Mouse (Mus musculus) megakaryocyte-erythroid progenitor cell, adult 5-6 weeks (primary cell): ENCODE measurements around the gene Tsg101. TPM values are rescaled to one million over a fixed set of nuclear protein-coding genes. Genes with fewer than 3 reads are reported as not detected.
A peak's percentile ranks its signal among the peaks of the same experiment; 100 is the strongest.
"Not testable (repeated sequence)": the region's sequence is repeated elsewhere in the genome, so short reads cannot be mapped to it uniquely, and the experiment has no call there.

Experiments
- ATAC-seq: replicated peaks from 2 replicates; pipeline ENCODE4 v1.8.0; 2016; ENCODE audit warnings: mild to moderate bottlenecking, inconsistent platforms; ENCODE audit not compliant: severe bottlenecking, poor library complexity, low FRiP score, low TSS enrichment
- total RNA-seq, 2 experiments: library from RNA; stranded (forward) in 1 of 2; stranded (reverse) in 1 of 2; fragments of 200-1000, 215-1000 nt in 1 of 2; fragments of >200 nt in 1 of 2; fragmentation: Nextera tagmentation in 1 of 2; gene quantifications; 2 replicates each; pipeline ENCODE4 v1.2.3; 2014 to 2017

Gene Tsg101
- total RNA-seq (2014; fragmentation: Nextera tagmentation) (69.9 and 95.9 TPM in 2 replicates), total RNA-seq (2017) (42.1 and 79.1 TPM in 2 replicates)

DNA sequence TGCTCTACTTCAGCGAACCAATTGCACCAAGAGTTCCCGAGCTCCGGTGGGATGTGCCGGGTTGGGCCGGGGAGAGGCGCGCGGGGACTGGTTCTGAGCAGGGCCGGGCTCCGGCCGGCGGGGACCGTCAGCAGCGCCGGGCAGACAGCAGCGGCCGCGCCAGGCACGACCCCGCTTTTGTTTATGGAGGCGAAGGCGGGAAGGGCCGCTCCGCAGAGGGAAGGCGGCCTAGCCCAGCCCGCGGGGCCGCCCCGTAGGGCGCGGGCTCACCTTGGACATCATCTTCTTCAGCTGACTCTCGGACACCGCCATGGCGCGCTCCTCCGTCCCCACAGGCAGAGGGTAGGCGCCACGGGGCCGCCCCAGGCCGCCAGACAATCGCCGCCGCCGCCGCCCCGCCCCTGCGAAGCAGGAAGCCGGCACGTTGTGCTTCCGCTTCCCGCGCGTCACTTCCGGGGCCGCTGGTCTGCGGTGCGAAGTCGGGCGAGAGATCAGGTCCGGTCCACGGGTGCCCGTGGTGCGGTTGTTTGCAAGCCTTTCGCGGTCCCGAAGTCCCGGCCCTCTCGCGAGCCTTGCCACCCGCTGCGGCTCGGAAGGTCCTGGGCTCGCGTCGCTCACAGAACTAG is at the start of gene Tsg101:
Tsg101 (minus strand) TSS at position 419 of the 626 bp plus-strand sequence.
- ATAC-seq: peak; percentile 89

DNA sequence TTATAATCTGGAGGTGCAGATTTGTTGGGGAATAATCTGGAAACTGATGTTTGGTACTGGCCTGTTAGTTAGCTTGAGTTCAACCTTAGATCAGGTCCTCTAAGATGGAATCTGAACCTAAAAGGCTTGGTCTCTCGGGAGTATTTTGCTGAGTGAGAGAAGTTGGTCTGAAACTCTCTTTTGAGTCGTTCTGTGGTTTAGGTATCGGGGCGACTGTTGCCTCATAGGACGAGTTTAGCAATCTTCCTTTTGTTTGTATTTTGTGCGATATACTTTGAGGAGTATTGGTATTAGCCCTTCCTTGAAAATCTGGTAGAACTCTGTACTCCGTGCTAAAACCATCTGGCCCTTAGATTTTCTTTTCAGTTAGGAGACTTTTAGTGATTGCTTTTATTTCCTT is 44.3 kb upstream of the Tsg101 start:
- ATAC-seq: no peak

DNA sequence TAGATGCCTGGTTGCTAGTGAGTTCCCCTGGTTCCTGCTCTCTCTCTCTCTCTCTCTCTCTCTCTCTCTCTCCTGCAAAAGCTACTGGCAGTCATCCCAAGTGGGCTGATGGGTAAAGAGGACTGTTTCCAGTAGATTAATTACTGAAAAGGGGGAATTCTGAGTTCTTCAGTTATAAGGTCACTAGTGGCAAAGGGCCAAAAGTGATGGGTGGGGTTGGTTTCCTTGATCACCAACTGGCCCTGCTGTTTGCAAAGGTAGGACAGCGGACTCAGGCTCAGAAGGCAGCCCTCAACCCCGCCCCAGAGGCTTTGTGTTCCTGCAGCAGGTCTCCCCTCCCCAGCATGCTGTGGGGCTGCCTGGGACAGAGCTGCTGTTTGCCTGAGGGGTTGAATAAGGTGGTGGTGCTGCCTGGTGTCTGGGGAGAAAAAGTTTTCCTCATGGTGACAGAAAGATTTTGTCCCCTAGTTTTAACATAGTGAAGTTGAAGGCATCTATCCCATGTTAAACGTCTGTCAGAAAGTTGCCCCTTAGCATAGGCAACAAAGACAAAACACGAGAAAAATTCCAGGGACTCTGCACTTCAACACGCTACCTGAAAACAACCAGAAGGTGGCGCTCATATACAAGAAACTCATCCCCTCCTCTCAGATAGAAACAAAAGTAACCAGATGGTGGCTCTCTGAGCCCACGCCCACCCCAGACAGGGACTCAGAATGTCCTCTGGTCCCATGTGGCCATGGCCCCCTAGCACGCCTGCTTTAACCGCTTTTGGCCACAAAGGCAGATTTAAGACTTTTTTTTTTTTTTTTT is 43.2 kb upstream of the Tsg101 start:
- peak; percentile 78 for ATAC-seq

DNA sequence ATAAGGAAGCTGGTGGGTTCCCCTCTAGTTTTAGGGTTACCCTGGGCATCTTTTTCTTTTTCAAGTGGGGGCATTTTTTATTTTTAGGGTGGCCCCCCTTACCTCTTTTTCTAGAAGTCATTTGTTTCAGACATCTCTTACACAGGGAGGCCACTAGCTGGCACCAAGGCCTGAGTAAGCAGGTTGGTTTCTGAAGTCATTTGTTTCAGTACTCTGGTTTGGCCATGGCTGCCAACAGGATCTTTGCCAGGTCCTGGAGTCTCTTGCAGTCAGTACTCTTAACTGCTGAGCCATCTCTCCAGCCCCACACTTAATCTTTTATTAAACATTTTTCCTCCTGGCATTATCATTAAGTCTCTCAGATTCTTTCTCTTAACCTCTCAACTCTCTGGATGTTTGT is 42.4 kb upstream of the Tsg101 start:
- no peak for ATAC-seq

DNA sequence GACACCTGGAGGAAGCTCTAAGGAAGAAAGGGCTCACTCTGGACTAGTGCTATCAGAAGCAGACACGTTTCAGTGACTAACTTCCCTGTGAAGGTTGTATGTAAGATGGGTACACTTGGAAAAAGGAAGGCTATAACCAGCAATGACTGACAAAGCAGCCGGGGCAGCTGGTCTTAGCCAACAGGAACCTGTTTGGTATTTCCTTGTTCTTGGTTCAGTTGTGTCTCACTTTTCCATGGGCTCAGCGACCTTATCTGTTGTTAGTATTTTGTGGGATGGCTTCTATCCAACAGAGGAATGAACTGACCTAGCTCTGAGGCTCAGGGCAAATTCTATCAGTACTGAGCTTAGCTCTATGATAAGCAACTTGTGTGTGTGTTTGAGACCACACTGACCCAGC is 41.2 kb upstream of the Tsg101 start:
- ATAC-seq: no peak

DNA sequence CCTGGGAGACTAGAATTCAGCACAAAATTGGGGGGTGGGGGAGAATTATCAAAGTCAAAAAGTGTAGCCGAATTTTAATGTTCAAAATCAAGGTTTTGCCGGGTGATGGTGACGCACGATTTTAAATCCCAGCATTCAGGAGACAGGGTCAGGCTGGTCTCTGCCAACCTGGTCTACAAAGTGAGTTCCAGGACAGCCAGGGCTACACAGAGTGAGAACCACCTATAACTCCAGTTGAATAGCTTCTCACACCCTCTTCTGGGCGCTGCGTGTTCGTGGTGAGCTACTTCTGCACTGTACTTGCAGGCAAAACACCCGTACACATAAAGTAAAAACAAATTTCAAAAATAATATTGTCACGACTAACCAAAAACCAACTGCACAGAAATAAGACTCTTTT is 39.1 kb upstream of the Tsg101 start:
- no peak for ATAC-seq

DNA sequence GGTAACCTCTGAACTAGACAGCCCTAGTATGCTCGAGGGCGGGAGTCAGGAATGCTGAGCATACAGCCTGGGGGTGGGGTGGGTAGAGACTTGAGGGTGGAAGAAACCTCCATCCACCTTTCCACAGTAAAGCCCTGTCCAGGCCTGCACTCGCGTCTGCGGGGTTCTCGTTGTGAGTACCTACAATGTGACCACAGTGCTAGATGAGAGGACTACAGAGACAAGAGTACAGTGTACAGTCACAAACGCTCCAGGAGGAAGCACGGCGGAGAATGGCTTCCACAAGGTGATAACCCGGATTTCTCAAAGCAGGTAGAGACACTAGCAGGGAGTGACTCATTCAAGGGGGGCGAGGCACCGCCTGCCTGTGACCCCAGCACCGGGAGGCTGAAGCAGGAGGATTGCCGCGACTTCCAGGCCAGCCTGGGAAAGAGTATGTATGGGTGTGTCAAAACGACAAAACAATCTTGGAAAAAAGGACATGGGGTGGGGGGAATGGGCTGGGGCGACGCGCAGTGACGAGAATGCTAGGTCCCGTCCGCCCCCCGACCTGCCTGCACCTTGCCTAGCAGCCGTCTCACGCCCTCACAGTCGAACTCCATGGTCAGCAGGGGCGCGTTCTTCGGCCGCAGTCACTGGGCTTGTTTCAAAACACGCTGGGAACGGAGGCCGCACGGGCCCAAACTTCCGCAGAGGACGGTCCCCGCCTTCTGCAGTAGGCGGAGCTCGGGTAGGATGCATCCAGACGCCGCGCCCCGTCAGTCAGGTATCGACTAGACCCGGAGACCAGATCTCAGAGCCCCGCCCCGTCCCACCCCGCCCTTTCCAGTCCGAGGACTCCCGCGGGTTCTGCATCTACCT is 38.3 kb upstream of the Tsg101 start, which contains the start of gene Uevld:
Uevld (minus strand) TSS at position 697 of the 861 bp plus-strand sequence.
- peak; percentile 89 for ATAC-seq

DNA sequence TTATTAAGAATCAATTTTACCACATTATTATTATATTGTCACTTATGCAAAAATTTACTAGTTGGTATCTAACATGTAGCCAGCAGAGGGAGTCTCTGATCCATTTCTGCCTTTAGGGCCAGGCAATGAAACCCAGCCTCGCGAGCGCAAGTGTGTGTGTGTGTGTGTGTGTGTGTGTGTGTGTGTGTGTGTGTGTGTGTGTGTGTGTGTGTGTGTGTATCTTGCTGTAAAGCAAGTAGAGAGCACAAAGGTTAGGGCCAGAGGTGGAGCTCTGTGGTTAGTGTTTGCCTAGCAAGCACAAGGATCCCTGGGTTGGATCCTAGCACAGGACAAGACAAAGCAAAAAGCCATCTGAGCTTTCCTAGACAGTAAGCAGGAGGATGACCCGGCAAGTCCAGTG is 16.1 kb upstream of the Tsg101 start:
- ATAC-seq: peak; percentile 74

DNA sequence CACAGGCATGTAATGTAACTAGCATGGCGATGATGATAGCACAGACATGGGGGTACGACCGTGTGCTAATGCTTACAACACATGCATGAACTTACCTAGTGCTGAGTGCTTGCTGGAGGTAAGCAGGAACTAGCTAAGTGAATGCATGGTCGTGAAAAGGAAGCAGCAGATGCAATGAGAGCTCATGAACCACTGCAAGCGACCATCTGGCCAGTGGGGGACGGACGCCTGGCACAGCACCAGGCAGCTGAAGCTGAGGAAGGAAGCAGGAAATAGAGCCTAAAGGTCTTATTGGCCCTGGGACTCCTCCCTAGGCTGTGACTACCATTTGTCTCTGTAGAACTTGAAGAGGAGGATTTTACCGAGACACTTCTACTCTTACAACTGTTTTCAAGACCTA is 15.0 kb upstream of the Tsg101 start:
- no peak for ATAC-seq

DNA sequence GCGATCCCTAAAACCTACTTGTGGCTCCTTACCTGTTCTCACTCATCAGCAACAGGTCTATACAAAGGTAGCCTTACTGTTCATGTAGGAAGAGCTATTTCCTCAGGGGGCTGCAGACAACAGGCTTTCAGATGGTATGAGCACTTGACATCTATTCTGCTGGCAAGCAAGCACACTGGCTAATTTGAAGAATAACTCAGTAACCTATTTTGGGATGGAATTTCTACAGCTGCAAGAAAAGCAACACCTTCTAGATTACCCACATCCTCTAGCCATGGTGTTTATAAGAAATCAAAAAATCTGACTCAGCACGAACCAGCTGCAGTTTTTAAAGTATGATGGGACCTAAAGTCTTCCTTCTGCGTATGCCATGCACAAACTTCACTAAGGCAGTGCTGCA is 11.6 kb upstream of the Tsg101 start:
- ATAC-seq: no peak

DNA sequence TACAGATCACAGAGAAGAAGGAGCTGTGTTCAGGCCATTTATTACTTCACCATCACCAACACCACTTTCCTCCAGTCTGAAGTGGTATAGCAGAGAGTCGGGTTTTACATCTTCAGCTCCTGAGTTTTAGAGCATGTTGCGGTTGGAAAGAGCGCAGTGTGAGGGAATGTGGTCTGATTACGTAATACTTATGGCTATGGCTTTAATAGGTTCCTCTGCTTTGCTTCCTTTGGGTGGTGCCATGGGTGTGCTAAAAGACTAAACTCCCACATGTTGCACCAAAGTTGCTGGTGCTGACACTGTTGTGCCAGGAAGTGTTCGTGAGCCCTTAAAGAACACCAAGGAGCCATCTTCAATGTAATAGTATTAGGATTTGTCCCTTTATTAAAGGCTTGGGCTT is 8.5 kb upstream of the Tsg101 start:
- ATAC-seq: no peak

DNA sequence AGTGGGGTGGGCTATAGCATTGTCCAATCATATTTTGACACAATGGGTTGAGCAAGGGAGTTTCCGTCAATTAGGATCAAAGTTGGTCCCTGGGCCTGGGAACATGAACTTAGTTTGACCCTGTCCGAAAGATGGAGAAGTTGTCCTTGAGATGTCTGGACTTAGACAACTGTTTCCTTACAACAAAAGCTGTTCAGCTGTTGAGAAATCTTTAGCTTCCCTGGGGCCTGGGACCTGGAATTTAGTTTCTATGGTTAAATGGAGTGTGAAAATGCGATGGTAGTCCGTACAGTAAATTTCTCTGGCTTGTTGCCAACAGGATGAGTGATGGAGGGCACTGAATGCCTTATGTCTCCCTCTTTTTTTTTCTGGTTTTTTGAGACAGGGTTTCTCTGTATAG is 2.3 kb upstream of the Tsg101 start:
- ATAC-seq: no peak

DNA sequence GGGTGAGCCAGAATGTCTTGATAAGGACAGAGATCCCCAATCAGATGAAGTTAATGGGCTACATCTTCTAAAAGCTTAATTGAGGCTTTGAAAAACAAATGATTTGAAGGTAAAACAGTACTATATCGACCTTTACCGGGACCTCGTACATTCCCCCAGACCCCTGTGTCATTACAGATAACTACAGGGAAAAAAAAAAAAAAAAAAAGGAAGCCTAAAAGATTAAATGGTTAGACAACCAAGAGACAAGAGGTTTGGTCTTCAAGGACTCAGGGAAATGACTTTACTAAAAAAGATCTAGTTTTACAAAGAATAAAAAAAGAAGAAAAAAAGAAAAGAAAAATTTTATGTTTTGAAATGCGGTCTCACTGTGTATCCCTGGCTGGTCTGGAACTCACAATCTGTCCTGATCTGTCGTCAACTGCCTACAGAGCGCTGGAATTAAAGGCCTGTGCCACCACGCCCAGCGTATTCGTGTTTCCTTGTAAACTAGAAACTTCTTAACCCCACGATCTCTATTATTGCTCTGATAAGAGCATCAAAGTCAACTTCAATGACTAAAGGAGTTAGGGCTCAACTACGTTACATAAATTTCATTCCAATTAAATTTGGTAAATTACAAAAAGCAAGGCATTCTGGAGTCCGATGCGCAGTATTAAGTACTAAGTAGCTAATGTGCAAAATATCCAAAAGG is 944 bp downstream of the Tsg101 start:
- ATAC-seq: no peak

DNA sequence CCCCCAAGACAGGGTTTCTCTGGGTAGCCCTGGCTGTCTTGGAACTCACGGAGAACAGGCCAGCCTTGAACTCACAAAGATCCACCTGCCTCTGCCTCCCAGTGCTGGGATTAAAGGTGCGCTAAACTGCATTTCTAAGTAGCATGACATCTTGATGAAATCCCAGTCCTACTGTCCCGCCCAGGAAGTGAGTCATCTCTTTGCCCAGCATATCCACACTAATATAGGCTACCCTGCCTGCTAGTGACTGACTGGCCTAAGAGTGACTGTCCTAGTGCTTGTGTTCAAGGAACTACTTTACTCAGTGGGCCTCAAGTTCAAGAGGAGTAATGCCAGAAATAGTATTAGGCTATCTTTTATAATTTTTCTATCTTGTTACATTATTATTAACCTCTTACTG is 3.4 kb downstream of the Tsg101 start:
- ATAC-seq: no peak

DNA sequence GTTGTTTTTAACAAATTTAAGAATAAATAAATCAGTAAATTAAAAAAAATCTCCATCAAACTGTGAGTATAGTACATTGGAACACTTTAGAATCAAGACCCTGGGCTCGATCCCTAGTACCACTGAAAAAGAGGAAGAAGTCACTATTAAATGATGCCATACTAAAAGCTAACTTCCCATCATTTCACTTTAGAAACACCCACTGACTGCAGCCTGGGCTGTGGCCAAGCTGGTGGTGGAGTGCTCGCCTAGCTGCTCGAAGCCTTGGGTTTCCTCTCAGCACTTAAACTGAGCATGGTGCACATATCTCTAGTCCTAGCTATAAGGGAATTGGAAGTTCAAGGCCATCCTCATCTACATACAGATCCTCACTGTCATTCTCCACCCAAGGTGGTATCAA is 8.5 kb downstream of the Tsg101 start:
- ATAC-seq: no peak

DNA sequence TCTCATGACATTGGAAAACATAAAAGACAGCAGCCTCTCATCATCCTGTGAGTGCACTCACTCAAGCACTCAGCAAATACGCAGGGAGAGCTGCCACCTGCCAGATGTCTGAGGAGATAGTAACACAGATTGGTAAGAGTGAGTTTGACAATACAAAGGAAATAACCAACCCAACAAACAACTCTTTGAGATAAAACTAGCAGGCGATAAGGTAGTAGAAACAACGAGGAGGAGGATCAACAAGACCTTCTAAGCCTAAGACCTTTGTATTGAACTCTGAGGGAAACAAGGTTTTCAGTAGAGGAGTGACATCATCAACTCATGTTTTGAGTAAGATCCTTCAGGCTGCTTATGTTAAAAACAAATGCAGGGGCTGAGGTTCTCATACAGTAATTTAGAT is 20.4 kb downstream of the Tsg101 start:
- ATAC-seq: no peak

DNA sequence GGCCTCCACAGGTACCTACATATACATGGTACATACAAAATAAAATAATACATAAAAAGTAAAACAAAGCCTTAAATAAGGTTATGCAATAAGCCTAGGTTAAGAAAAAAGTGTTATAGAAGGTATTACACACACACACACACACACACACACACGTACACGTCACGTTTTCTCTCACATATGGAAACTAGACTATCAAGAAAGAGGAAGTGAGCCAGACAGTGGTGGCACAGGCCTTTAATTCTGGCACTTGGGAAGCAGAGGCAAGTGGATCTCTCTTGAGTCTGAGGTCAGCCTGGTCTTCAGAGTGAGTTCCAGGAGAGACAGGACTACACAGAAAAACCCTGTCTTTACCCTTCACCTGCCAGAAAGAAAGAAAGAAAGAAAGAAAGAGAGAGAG is 24.3 kb downstream of the Tsg101 start:
- no peak for ATAC-seq

DNA sequence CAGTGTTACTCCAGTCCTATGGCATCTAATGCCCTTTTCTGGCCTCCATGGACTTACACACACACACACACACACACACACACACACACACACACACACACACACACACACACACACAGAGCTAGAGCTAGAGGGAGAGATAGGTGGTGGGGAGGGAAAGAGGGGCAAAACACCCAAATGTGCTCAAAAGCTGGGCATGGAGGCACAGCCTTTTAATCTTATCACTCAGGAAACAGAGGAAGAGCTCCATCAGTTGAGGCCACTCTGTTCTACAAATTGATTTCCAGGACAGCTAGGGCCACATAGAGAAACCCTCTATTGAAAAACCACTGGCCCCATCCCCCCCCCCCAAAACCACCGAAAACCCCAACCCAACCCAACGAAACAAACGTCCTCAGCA is 36.5 kb downstream of the Tsg101 start:
- ATAC-seq: peak; percentile 58

DNA sequence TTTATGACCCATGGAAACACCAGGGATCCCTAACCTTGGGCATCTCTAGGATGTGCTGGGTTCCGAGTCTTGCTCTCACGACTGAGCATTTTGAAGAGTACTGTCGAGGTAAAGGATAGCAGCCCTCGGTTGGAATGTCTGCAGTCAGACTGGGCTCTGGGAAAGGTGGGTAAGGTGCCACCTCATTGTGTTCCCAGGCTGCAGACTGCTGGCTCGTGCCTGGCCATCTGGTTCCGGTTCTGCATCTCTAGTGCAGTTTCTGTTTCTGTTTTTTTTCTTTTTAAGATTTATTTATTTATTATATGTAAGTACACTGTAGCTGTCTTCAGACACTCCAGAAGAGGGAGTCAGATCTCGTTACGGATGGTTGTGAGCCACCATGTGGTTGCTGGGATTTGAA is 37.8 kb downstream of the Tsg101 start:
- not testable (repeated sequence) for ATAC-seq

DNA sequence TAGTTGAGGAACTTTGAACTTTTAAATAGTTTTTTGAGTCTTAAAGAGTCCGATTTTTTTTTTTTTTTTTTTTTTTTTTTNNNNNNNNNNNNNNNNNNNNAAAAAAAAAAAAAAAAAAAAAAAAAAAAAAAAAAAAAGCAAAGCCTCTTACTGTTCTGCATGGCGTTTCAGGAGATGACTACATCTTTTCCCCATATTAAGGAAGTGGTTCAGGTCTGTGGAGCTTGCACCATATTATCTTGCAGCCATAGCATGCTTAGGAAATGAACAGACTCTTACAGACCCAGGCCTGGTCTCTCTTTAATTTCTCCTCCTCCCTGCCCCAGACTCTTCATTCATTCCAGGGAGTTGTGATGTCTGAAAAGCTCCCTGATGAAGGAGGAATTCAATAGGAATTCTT is 38.8 kb downstream of the Tsg101 start:
- no peak for ATAC-seq
